Mouse (Mus musculus) c-Kit-negative CD71-positive TER-119-positive erythroid progenitor cells, embryonic 14.5 days (primary cell): ENCODE results near the gene Rreb1.
A peak's percentile ranks its signal among the peaks of the same experiment; 100 is the strongest.

ENCODE experiments used
- DNase-seq: peaks from one replicate; pipeline ENCODE4 v3.0.0-alpha.2; 2013; ENCODE audit warnings: low read depth, low spot score

Rreb1 gene

GRCm38 (mm10) chr13:37778594-37779231, 513 bp downstream of the Rreb1 start:
- no peak for DNase-seq

DNA sequence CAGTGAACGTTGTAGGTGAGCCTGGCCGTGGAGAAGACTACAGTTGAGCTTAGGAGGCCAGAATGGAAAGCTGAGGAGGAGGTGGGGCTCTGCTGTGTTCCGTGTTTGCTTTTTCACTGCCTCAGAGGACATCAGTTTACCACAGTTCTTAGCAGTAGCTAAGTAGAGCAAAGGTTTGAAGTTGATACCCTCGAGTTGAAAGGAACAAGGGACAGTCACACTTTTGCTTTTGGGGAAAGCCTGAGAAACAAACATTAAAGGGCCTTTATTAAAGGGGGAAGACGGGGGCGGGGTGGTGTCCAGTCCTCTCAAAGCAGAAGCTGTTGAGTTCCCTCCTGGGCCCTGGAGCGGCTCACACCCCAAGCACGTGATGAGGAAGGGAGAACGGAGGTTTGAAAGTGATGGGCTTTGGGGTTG, 1.1 kb downstream of the Rreb1 start:
- no peak for DNase-seq

DNA sequence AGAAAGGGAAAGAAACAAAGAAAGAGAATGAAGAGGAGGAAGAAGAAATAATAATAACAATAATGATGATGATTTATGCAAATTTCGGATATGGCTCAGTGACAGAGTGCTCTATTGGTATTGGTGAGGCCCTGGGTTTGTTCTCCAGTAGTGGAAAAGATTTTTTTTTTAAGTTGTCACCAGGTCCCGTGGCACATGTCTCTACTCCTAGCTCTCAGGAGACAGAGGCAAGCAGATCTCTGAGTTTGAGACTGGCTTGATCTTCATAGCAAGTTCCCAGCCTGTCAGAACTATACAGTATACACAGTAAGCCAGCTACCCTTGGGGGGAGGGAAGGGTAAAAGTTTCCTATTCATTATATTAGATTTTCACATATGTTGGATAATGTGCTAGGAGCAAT, 3.4 kb downstream of the Rreb1 start:
- no peak for DNase-seq

DNA sequence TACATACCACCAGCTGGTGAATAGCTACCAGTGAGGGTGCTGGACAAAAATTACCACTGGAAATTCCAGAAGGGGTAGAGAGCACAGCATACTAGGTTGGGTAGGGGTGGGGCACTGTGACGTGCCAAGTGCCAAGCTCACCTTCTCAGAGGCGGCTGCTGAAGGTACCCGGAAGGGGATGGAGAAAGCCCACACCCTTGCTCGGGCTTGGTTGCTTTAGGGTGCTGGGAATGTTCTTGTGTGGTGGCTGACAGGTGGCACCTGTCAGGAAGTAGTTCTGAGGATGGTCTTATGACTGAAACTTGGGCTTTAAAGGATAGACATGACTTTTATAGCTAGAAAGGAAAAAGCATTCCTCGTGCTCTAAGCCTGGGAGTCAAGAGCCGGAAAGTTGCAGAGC, 3.9 kb downstream of the Rreb1 start:
- no peak for DNase-seq

GRCm38 (mm10) chr13:37783676-37784075, 5.5 kb downstream of the Rreb1 start:
- DNase-seq = no peak

GRCm38 (mm10) chr13:37784226-37784625, 6.0 kb downstream of the Rreb1 start:
- no peak for DNase-seq

- DNase-seq = no peak
These were observed 14.6 kb downstream of the Rreb1 start for GRCm38 (mm10) chr13:37792739-37793336.

DNA sequence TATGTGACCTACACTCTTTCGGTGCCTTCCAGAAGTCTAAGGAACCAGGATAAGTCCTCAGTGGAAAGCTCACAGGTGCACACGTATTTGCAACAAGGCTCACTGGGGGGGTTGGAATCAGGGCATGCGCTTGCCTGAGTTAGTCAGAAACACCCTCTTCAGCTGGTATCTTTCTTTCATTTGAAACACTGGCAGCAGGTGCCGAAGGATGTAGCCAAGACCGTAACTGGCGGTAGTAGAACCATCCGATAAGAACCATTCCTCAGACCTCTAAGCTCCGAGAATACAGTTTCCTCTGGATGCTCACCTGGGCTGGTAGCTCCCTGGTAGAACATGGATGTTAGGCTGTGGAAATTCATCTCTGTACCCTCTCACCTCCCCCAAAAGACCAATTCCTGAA, 20.6 kb downstream of the Rreb1 start:
- no peak for DNase-seq

DNA sequence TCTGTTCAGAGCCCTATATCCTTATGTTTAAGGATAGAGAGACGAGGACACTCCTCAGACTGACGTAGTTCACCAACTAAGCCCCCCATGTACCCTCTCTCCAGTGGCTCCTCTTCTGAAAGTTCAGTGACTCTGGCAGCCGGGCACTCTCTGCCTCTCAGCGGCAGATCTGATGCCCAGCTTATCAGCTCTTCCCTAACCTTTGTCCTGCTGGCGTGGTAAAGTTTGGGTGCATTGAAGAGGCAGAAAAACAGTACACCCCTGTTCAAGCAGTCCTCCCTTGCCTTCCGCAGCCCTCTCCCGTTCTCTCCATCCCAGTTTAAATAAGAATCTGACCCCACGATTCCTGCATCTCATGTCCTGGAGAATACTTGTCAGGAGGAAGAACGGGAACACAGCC, 21.2 kb downstream of the Rreb1 start:
- DNase-seq = no peak

DNA sequence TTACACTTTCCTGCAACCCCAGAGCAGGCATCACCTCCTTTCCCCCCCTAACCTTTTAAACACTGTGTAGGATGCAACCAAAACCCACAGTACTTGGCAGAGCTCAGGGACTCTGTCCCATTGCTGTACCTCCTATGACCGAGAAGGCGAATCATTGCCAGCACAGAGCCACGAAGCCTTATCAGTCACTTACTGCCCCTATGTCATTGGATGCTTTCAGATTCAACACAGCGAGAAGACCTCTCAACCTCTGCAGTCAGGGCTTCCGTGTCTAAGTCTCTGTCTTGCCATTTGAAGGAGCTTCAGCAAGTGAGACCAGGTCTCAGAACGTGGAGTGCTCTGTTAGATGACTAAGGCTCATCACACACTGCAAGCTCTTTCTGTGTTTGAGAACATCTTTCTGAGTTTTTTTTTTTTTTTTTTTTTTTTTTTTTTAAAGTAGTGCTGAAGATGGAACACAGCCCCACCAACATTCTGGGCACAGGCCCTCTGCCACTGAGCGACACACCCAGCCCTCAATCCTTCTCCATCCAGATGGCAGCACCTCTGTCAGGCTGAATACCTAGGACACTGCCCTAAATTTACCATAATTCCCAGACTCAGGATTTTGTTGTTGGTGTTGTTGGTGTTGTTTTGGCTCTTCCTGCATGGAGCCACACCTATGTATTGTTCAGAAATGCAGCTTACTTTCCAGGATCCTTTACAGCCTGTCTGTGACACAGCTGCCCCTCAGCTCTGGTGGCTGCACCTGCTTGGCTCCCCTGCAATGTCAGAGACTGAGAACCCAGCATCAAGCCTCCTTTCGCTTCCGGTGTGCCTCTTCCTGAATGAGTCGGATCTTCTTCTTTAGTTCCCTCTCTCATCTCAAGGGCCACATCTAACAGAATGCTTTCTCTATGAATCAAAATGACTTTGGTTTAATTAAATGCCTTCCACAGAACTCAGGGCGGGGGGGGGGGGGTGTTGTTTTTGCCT, 23.2 kb downstream of the Rreb1 start:
- no peak for DNase-seq

DNA sequence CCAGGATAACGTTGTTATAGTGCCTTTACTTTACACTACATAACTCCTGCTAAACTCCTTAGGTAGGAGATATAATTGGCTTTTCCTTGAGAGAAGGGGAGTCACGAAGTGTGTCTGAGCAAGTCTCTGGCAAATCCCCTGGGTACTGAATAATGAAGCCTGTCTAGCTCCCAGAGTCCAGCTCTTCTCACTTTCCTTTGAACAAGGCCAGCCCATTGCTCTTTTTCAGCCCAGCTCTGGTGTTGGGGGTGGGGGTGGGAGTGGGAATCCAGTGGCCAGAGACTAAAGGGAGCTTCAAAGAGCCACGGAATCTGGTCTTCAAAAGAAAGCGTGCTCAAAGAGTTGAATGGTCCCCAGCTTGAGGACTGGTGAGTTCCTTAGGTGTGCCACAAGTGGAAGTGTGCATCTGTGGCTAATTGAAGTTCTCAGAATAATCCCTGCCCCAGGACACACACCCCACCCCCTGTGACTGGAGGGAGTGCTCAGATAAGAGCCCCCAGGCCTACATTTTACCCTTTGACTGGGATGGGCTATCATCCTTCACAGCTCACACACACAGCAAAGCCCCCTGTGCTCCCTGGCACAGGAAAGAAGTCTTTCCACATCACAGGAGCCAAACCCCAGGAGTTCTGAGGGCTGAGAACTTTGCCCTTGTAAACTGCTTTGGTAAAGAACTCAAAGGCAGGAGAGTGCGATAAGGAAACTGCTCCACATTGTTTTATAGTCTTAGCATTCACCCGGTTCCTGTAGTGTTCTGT, 24.2 kb downstream of the Rreb1 start:
- no peak for DNase-seq

GRCm38 (mm10) chr13:37803244-37803643, 25.0 kb downstream of the Rreb1 start:
- DNase-seq = no peak

DNA sequence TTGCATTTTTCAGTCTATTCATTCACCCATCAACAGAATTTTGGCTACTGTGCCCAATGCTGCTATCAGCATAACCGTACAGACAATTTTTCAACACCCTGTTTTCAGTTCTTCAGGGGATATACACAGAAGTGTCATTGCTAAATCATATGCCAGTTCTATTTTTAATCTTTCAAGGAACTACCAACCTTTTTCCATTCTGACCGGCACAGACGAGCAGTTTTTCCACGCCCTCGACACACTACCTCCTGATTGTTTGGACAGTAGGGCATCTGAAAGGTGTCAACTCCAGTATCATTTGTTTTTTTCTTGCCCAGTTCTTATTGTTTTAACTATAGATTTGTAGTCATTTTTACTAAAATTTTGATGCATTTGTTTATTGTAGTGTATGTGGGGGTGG, 25.8 kb downstream of the Rreb1 start:
- no peak for DNase-seq

GRCm38 (mm10) chr13:37815001-37815400, 36.8 kb downstream of the Rreb1 start:
- DNase-seq = no peak

- DNase-seq = no peak
These were observed 38.5 kb downstream of the Rreb1 start for GRCm38 (mm10) chr13:37816736-37817135.

DNA sequence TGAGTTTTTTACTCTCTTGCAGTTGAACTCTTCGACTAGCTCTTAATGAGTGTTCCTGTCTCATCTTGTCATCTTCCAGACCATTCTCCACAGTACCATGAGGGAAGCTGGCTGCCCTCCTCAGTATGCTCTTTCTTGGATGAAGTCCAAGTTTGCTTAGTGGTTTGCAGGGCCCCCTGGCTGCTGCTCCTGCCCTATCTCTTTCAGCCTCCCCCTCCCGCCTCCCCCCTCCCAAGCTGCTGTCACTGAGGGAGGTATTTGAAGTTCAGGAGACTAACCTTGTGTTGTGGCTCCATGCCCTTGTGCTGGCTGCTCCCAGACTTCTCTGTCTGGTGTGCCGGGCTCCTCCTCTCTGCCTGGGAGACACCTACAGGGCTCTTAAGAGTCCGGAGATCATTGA, 43.2 kb downstream of the Rreb1 start:
- DNase-seq = no peak

- DNase-seq = no peak
These were observed 46.2 kb downstream of the Rreb1 start for GRCm38 (mm10) chr13:37824331-37824920.

DNA sequence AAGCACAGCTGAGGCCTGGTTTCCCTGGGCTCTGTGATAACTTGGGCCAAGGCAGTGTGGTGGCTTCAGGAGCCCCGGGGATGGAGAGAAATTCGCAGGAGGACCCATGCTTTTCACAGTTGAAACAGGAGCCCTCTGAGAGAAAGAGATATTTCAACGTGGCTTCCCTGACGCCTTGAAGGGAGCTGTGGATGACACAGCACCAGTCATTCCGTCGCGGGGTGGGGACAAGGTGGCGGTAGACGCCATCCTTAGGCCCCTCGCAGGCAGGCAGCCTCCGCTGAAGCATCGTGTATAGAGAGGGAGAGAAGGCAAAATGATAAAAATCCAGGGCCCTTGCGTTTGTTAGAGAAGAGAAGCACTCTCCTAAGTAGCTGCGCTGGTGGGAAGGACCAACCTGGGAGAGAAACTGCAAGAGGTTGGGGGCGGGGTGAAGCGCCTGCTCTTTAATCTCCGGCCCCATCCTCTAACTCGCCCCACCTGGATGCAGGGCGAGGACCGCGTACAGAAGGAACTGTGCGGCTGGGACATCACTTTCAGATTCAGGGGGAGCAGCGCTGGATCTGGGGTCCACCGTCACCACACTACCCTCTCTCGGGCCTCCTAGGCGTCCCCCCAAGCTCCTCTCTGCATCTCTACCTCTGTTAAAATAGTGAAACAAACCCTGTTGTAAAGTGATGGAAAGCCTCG, 46.9 kb downstream of the Rreb1 start:
- peak; percentile 25 for DNase-seq

- DNase-seq = peak; percentile 42
These were observed 47.6 kb downstream of the Rreb1 start for GRCm38 (mm10) chr13:37825646-37826280.

DNA sequence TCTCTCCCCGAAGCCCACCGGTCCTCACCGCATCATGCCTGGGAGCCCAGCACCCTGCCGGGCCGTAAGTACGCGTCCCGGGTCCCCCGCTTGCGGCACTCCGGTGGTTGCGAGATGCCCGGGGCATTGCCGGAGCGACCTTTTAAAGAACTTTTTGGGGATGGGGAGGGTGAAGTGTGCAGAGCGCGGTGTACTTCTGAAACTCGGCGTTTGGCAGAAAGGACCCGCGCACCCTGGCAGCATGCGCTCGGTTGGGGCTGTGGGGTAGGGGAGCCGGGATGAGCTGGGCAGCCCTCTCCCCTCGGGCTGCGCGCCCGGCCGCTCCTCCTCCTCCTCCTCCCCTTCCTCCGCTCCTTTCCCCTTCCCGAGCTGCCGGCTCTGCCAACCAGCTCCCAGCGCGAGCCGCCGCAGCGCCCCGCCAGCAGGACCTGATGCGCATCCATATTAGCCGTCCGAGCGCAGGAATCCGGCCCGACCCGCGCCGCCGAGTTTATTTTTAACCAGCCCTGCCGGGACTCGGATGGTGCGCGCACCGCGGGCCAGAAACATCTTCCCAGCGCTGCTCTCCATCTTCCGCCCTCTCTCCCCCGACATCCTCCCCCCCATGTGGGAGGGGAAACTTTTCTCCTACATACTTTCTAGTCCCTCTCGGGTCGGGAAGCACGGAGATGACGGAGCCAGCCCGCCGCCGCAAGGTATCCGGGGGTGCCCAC, 48.2 kb downstream of the Rreb1 start:
- peak; percentile 20 for DNase-seq
